Mouse (Mus musculus): ENCODE results near the gene Rwdd2a. TPM values are rescaled to one million over a fixed set of nuclear protein-coding genes. Genes with fewer than 3 reads are reported as not detected.
"Not testable (repeated sequence)": the region's sequence is repeated elsewhere in the genome, so short reads cannot be mapped to it uniquely, and the experiment has no call there.

Rwdd2a gene
- polyA plus RNA-seq, 1 experiment from 2014 or later: 2.2 TPM

DNA sequence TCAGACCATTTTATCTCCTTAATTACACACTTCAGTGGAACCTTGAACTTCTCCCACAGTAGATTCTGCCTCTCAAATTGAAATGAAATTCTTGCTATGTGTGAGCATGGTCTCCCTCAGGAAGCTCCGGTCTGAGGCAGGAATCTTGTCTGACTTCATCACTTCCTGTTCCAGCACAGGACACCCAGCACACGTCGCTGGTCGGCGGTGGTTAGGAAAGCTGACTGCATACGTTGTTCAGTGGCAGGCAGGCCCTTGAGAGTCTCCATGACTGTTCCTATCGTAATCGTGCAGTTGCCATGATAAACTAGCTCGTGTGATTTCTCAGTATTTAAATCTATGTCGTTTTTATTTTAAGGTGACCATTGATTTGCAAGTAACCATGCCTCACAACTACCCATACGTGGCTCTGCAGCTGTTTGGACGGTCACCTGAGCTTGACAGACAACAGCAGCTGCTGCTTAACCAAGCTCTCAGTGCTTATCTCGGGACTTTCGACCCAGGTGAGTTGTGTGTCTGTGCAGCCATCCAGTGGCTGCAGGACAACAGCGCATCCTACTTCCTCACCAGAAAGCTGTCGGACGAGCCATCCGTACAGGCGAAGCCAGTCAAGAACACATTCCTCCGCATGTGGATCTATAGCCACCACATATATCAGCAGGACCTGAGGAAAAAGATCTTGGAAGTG lies 2.0 kb downstream of the Rwdd2a start:
- peaks cover 3% of the 10 kb centered on the region; the same call in 1 of the 2 replicates for H3K4me1 ChIP-seq (ENCODE audit: control insufficient read depth, insufficient read depth, low read length)
- no peak overlapping the region for H3K4me2 ChIP-seq (ENCODE audit: low read depth, severe bottlenecking)
- H3K9ac ChIP-seq (ENCODE audit: low read length): no peak overlapping the region
- H3K4me3 ChIP-seq (ENCODE audit: low read depth, low read length): no peak overlapping the region
- no peak overlapping the region for H3K27ac ChIP-seq (replicated peaks; ENCODE audit: low read depth, low read length)
- DNase-seq (ENCODE audit: low spot score) (no peak), ATAC-seq (ENCODE audit: insufficient number of reproducible peaks, low FRiP score, low TSS enrichment, low read depth) (no peak)
- WGBS: 81% methylated on average over 20 of the region's 20 CpGs
- no peaks in the 10 kb centered on the region for H3K9me3 ChIP-seq (ENCODE audit: control insufficient read depth, low read length)
- no peaks in the 10 kb centered on the region for H3K27me3 ChIP-seq (ENCODE audit: control insufficient read depth, insufficient read depth, low read length)
- no peaks in the 10 kb centered on the region for H3K36me3 ChIP-seq (ENCODE audit: control insufficient read depth, insufficient read depth, low read length)

DNA sequence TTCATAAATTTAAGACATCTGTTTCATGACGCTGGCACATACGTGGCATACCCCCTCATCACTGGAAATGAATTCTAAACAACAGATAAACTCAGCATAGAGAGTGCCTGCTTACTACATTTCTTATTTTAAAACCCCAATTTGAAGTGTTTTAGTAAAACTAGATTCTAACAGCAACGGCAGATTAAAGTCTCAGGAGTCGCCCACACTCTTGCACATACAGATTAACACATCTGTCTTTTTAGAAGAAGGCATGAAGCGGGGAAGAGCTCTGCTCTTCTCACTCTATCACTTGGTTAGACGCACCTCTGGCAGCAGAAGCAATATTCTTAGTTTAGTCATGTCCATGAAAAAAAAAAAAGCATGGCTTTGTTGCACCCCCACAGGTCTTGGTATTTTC lies 3.4 kb downstream of the Rwdd2a start:
- no peaks in the 10 kb centered on the region for H3K36me3 ChIP-seq (ENCODE audit: control insufficient read depth, insufficient read depth, low read length)
- no peaks in the 10 kb centered on the region for H3K9me3 ChIP-seq (ENCODE audit: control insufficient read depth, low read length)
- H3K9ac ChIP-seq (ENCODE audit: low read length): no peak overlapping the region
- no peak overlapping the region for H3K27ac ChIP-seq (replicated peaks; ENCODE audit: low read depth, low read length)
- WGBS: 91% methylated on average over 6 of the region's 6 CpGs
- H3K4me3 ChIP-seq (ENCODE audit: low read depth, low read length): no peak overlapping the region
- no peak overlapping the region for H3K4me2 ChIP-seq (ENCODE audit: low read depth, severe bottlenecking)
- DNase-seq (ENCODE audit: low spot score): no peak
- no peak for ATAC-seq (ENCODE audit: insufficient number of reproducible peaks, low FRiP score, low TSS enrichment, low read depth)
- peaks cover 3% of the 10 kb centered on the region; the same call in 1 of the 2 replicates for H3K4me1 ChIP-seq (ENCODE audit: control insufficient read depth, insufficient read depth, low read length)
- no peaks in the 10 kb centered on the region for H3K27me3 ChIP-seq (ENCODE audit: control insufficient read depth, insufficient read depth, low read length)

DNA sequence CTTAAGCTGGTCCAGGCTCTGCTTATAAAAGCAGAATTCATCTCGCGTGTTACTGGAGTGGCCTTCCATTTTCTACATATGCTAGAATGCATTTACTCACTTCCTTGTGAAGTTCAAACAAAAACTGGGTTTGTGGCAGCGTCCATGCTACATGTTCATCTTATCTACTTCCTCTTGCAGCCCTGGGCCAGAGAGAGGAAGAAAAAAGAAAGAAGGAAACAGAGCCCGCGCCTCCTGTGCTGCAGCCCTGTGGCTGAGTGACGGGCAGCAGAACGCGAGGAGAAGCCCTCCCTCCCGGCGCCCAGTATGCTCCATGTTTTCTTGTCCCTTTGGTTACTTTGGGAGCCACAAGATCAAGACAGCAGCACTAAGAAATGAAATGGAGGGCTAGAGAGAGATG lies 7.9 kb downstream of the Rwdd2a start:
- WGBS: 87% methylated on average over 10 of the region's 10 CpGs
- H3K4me1 ChIP-seq (ENCODE audit: control insufficient read depth, insufficient read depth, low read length): no peaks in the 10 kb centered on the region

DNA sequence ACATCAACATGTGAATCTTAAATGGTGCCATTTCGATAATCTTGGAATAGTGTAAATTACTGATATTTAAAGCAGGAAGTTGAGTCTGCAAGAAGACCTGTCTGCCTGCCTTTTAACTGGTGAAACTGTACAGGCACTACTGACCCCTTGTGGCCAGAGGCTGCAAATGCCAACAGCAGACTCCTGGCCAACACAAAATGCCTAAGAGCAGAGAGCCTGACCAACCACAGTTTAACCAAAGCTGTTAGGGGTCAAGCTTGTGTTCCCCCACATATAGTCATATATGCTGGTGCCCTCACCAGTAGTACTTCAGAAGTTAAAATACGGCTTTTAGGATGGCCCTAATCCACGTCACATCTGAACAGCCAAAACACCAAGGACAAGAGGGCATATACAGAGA lies 11.9 kb downstream of the Rwdd2a start:
- ATAC-seq (ENCODE audit: insufficient number of reproducible peaks, low FRiP score, low TSS enrichment, low read depth) (no peak), DNase-seq (ENCODE audit: low spot score) (peak; percentile 81)
- no peaks in the 10 kb centered on the region for H3K27me3 ChIP-seq (ENCODE audit: control insufficient read depth, insufficient read depth, low read length)
- H3K4me3 ChIP-seq (ENCODE audit: low read depth, low read length): no peak overlapping the region
- H3K9me3 ChIP-seq (ENCODE audit: control insufficient read depth, low read length): no peaks in the 10 kb centered on the region
- no peaks in the 10 kb centered on the region for H3K4me1 ChIP-seq (ENCODE audit: control insufficient read depth, insufficient read depth, low read length)
- H3K9ac ChIP-seq (ENCODE audit: low read length): no peak overlapping the region
- no peak overlapping the region for H3K27ac ChIP-seq (replicated peaks; ENCODE audit: low read depth, low read length)
- no peaks in the 10 kb centered on the region for H3K36me3 ChIP-seq (ENCODE audit: control insufficient read depth, insufficient read depth, low read length)
- no peak overlapping the region for H3K4me2 ChIP-seq (ENCODE audit: low read depth, severe bottlenecking)
- 57% methylated on average over 3 of the region's 3 CpGs for WGBS

More for the DNA sequence above, 7.9 kb downstream of the Rwdd2a start:
- Histone ChIP-seq H3K4me2 (ENCODE audit: low read depth, severe bottlenecking) (no peak overlapping the region), H3K9me3 (ENCODE audit: control insufficient read depth, low read length) (no peaks in the 10 kb centered on the region), H3K4me3 (ENCODE audit: low read depth, low read length) (no peak overlapping the region), H3K27ac (replicated peaks; ENCODE audit: low read depth, low read length) (no peak overlapping the region), H3K36me3 (ENCODE audit: control insufficient read depth, insufficient read depth, low read length) (no peaks in the 10 kb centered on the region), H3K27me3 (ENCODE audit: control insufficient read depth, insufficient read depth, low read length) (no peaks in the 10 kb centered on the region), H3K9ac (ENCODE audit: low read length) (no peak overlapping the region)
- no peak for DNase-seq (ENCODE audit: low spot score)
- no peak for ATAC-seq (ENCODE audit: insufficient number of reproducible peaks, low FRiP score, low TSS enrichment, low read depth)

DNA sequence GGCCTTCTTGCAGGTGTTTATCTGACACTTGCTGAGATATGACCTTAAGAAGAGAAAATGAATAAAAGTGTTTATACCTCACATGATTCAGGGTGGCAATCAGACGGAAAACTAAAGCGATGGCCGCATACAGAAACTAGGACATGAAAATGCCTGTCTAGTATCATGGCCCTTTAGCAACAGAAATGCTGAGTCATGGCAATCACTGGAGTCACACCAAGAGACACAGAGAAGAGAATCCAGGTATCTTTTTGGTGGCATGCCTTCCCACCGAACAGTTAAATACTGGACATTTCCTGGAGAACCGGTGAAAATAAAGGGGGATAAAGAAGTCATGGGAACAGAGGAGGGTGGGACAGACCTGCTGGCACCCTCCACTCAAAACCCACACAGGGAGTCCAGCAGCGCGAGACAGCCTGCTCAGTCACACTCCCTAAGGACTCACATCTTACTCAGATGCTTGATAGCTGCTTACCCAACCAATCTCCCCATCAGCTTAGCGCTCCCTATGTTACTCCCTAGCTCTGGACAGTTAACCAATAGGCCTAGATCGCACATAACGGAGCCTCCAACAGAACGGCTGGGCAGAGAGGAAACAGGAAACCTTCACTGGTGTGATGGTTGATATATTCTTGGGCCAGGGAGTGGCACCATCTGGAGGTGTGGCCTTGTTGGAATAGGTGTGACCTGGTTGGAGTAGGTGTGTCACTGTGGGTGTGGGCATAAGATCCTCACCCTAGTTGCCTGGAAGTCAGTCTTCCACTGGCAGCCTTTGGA lies 15.4 kb downstream of the Rwdd2a start:
- Histone ChIP-seq H3K4me1 (ENCODE audit: control insufficient read depth, insufficient read depth, low read length) (no peaks in the 10 kb centered on the region), H3K27ac (replicated peaks; ENCODE audit: low read depth, low read length) (no peak overlapping the region), H3K9me3 (ENCODE audit: control insufficient read depth, low read length) (no peaks in the 10 kb centered on the region), H3K4me3 (ENCODE audit: low read depth, low read length) (no peak overlapping the region), H3K27me3 (ENCODE audit: control insufficient read depth, insufficient read depth, low read length) (no peaks in the 10 kb centered on the region), H3K4me2 (ENCODE audit: low read depth, severe bottlenecking) (no peak overlapping the region), H3K36me3 (ENCODE audit: control insufficient read depth, insufficient read depth, low read length) (no peaks in the 10 kb centered on the region), H3K9ac (ENCODE audit: low read length) (no peak overlapping the region)
- no peak for ATAC-seq (ENCODE audit: insufficient number of reproducible peaks, low FRiP score, low TSS enrichment, low read depth)
- DNase-seq (ENCODE audit: low spot score): no peak
- WGBS: 89% methylated on average over 11 of the region's 11 CpGs

DNA sequence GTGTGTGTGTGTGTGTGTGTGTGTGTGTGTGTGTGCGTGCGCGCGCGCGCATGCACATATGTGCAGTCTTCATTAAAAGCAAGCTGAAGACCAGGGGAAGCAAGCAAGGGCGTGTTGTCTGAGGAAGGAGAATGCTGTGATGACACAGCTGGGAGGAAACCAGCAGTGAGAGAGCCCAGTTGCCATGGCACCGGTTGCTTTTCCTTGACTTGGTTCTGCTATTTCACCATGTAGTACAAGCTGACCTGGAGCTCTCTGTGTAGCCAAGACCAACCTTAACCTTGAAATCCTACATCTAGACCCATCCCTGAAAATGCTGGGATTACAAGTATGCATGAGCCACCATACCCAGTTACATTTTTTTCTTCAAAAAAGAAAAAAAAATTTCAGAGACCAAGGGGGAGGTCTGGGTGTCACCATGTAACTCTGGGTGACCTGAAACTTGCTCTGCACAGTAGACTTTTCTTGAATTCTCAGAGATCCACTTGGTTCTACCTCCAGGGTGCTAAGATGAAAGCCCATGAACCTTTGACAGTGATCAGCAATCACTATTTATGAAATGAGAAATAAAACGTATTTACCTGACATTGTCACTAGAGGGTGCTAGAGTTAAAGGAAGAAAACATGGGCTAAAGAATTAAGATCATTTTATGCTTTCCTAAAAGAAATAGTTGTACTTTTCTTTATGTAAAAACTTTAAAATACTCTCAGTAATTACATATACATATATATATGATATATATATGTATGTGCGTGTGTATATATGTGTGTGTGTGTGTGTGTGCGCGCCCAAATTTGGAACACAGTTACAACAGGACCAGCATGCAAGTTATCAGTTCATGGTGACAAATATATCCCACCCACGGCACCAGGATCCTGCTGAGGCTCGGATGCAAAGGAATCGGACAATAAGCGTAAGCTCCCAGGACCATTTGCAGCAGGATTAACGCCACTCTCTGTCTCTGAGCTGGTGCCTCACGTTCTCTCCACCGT lies 21.2 kb downstream of the Rwdd2a start:
- Histone ChIP-seq H3K27ac (replicated peaks; ENCODE audit: low read depth, low read length) (no peak overlapping the region), H3K4me3 (ENCODE audit: low read depth, low read length) (no peak overlapping the region), H3K4me2 (ENCODE audit: low read depth, severe bottlenecking) (no peak overlapping the region), H3K9ac (ENCODE audit: low read length) (no peak overlapping the region), H3K27me3 (ENCODE audit: control insufficient read depth, insufficient read depth, low read length) (no peaks in the 10 kb centered on the region), H3K36me3 (ENCODE audit: control insufficient read depth, insufficient read depth, low read length) (no peaks in the 10 kb centered on the region), H3K4me1 (ENCODE audit: control insufficient read depth, insufficient read depth, low read length) (no peaks in the 10 kb centered on the region), H3K9me3 (ENCODE audit: control insufficient read depth, low read length) (no peaks in the 10 kb centered on the region)
- 80% methylated on average over 19 of the region's 19 CpGs for WGBS
- no peak for DNase-seq (ENCODE audit: low spot score)
- no peak for ATAC-seq (ENCODE audit: insufficient number of reproducible peaks, low FRiP score, low TSS enrichment, low read depth)

DNA sequence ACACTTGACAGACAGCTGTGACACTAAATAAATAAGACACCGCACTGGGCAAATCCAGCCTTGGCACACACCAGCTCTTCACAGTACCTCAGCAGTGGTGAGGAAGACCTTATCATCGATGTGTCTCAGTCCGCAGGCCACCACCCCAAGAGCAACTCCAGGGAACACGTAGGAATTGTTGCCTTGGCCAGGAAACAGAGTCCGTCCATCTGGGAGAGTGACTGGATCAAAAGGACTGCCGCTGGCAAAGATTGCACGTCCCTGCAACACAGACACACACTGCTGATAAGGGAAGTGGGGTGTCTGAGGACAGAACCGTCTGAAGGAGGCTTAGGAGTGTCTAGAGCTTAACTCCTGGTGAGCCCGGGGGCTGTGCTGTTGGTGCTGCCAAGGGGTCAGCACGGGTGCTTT lies 22.6 kb downstream of the Rwdd2a start:
- H3K27ac ChIP-seq (replicated peaks; ENCODE audit: low read depth, low read length); H3K4me3 ChIP-seq (ENCODE audit: low read depth, low read length); H3K4me2 ChIP-seq (ENCODE audit: low read depth, severe bottlenecking); ATAC-seq (ENCODE audit: insufficient number of reproducible peaks, low FRiP score, low TSS enrichment, low read depth); DNase-seq (ENCODE audit: low spot score); H3K36me3 ChIP-seq (ENCODE audit: control insufficient read depth, insufficient read depth, low read length); H3K27me3 ChIP-seq (ENCODE audit: control insufficient read depth, insufficient read depth, low read length); H3K9ac ChIP-seq (ENCODE audit: low read length); H3K4me1 ChIP-seq (ENCODE audit: control insufficient read depth, insufficient read depth, low read length); H3K9me3 ChIP-seq (ENCODE audit: control insufficient read depth, low read length): not testable (repeated sequence)
- WGBS: 55% methylated on average over 10 of the region's 10 CpGs

DNA sequence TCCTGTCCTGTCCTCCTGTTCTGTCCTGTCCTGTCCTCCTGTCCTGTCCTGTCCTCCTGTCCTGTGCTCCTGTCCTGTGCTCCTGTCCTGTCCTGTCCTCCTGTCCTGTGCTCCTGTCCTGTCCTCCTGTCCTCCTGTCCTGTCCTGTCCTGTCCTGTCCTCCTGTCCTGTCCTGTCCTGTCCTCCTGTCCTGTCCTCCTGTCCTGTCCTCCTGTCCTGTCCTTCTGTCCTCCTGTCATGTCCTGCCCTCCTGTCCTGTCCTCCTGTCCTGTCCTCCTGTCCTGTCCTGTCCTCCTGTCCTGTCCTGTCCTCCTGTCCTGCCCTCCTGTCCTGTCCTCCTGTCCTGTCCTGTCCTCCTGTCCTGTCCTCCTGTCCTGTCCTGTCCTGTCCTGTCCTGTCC lies 25.2 kb downstream of the Rwdd2a start:
- not testable (repeated sequence) for H3K4me2 ChIP-seq (ENCODE audit: low read depth, severe bottlenecking); H3K27me3 ChIP-seq (ENCODE audit: control insufficient read depth, insufficient read depth, low read length); H3K9ac ChIP-seq (ENCODE audit: low read length); ATAC-seq (ENCODE audit: insufficient number of reproducible peaks, low FRiP score, low TSS enrichment, low read depth); DNase-seq (ENCODE audit: low spot score); H3K4me1 ChIP-seq (ENCODE audit: control insufficient read depth, insufficient read depth, low read length); H3K27ac ChIP-seq (replicated peaks; ENCODE audit: low read depth, low read length); H3K9me3 ChIP-seq (ENCODE audit: control insufficient read depth, low read length); H3K4me3 ChIP-seq (ENCODE audit: low read depth, low read length); H3K36me3 ChIP-seq (ENCODE audit: control insufficient read depth, insufficient read depth, low read length)
